Mouse (Mus musculus) lung, embryonic 14.5 days (tissue): ENCODE measurements around the gene Exoc6b. TPM values are rescaled to one million over a fixed set of nuclear protein-coding genes. Genes with fewer than 3 reads are reported as not detected.

ENCODE experiments used
- ATAC-seq: fragments of 200-750 bp; cut with Nextera tagmentation; 2 replicates; pipeline ENCODE4 v1.8.0; 2017; ENCODE audit warnings: mild to moderate bottlenecking, moderate TSS enrichment, moderate library complexity; ENCODE audit not compliant: insufficient read depth
- DNase-seq: peaks from one replicate; pipeline ENCODE4 v3.0.0-alpha.2; 2015
- H3K27ac ChIP-seq: fragments of 300-500 bp; sonication (generic); 2 replicates; pipeline ENCODE4 v1.5.1; 2014; ENCODE audit warnings: low read depth, mild to moderate bottlenecking, moderate library complexity
- H3K27me3 ChIP-seq: fragments of 300-500 bp; sonication (generic); 2 replicates; pipeline ENCODE4 v1.6.1; 2014; ENCODE audit warnings: low read length, control low read depth; ENCODE audit not compliant: insufficient read depth
- H3K36me3 ChIP-seq: fragments of 300-500 bp; sonication (generic); 2 replicates; pipeline ENCODE4 v1.6.1; 2014; ENCODE audit warnings: control low read depth; ENCODE audit not compliant: insufficient read depth
- H3K4me1 ChIP-seq: fragments of 300-500 bp; sonication (generic); 2 replicates; pipeline ENCODE4 v1.6.1; 2014; ENCODE audit warnings: antibody characterized with exemption, control low read depth; ENCODE audit not compliant: insufficient read depth
- H3K4me2 ChIP-seq: fragments of 300-500 bp; sonication (generic); 2 replicates; pipeline ENCODE4 v1.6.1; 2014; ENCODE audit warnings: mild to moderate bottlenecking
- H3K4me3 ChIP-seq: fragments of 300-500 bp; sonication (generic); 2 replicates; pipeline ENCODE4 v1.5.1; 2014; ENCODE audit warnings: low read depth, low read length
- H3K9ac ChIP-seq: fragments of 300-500 bp; sonication (generic); 2 replicates; pipeline ENCODE4 v1.6.1; 2014
- H3K9me3 ChIP-seq: fragments of 300-500 bp; sonication (generic); 2 replicates; pipeline ENCODE4 v1.6.1; 2016; ENCODE audit warnings: low read depth, low read length, control low read depth
- CTCF ChIP-seq: IDR thresholded peaks from 2 replicates; pipeline ENCODE4 v1.5.1; 2016; ENCODE audit warnings: antibody characterized with exemption, low read depth
- WGBS: fragments of 180-500 bp; shearing (Covaris S2); extraction: QIAGEN DNeasy Blood & Tissue Kit; methylation state at CpG from one replicate; pipeline ENCODE4 v1.1.7; 2014; 5-methylcytosine and 5-hydroxymethylcytosine counted together
- polyA plus RNA-seq: library from polyadenylated mRNA; unstranded; fragments of >200 nt; fragmentation: Nextera tagmentation; extraction: Ambion mirVana; gene quantifications from 2 replicates; pipeline ENCODE4 v1.2.1, GENCODE M21; 2014

Gene Exoc6b
- polyA plus RNA-seq, 1 experiment from 2014 or later: 40.4 TPM

GRCm38 (mm10) chr6:84912434-84912833 lies 156.9 kb downstream of the Exoc6b start:
- H3K27me3 ChIP-seq: no peaks in the 10 kb centered on the region
- 6% methylated on average over 2 of the region's 2 CpGs for WGBS
- H3K4me3 ChIP-seq: no peak overlapping the region
- H3K27ac ChIP-seq: no peak overlapping the region
- peak; percentile 61 for TF ChIP-seq CTCF
- H3K9ac ChIP-seq: no peak overlapping the region
- no peaks in the 10 kb centered on the region for H3K4me1 ChIP-seq
- H3K4me2 ChIP-seq: no peak overlapping the region
- DNase-seq: peak; percentile 84
- H3K36me3 ChIP-seq: no peaks in the 10 kb centered on the region
- H3K9me3 ChIP-seq: no peaks in the 10 kb centered on the region
- ATAC-seq: no peak

DNA sequence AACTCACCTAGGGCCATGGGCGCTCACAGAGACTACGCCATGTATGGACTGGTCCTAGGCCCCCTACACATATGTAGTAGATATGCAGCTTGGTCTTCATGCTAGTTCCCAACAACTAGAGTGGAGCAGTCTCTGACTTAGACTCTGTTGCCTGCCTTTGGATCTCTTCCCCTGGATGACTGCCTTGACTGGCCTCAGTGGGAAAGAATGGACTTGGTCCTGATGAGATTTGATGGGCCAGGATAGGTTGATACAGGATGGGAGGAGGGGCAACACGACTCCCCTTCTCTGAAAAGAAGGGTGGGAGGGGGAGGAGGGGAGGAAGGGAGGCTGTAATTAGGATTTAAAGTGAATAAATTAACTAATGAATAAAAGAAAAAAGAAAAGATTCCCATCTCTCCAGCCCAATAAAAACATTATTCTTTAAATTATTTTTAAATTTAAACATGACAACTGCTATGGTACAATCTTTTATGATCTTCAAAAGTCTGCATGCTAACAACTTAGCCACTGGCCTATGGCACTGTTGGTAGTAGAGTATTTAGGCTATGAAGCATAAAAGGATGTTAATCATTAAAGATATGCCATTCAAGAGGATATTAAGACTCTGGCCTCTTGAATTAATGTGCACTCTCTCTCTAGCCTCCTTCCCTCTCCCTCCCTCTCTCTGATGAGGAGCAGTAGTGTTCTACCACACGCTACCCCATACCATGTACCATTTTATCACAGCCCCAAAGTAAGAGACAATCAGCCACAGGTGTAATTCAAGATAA lies 170.1 kb downstream of the Exoc6b start:
- ATAC-seq: no peak
- 85% methylated on average over 4 of the region's 4 CpGs for WGBS

GRCm38 (mm10) chr6:84893773-84894095 lies 175.6 kb downstream of the Exoc6b start:
- H3K9me3 ChIP-seq: no peaks in the 10 kb centered on the region
- no peak overlapping the region for H3K27ac ChIP-seq
- ATAC-seq (no peak), DNase-seq (peak; percentile 56)
- H3K4me1 ChIP-seq: no peaks in the 10 kb centered on the region
- no peak for TF ChIP-seq CTCF
- no peak overlapping the region for H3K4me3 ChIP-seq
- H3K36me3 ChIP-seq: no peaks in the 10 kb centered on the region
- no peak overlapping the region for H3K4me2 ChIP-seq
- no peaks in the 10 kb centered on the region for H3K27me3 ChIP-seq
- H3K9ac ChIP-seq: no peak overlapping the region

More for the DNA sequence above, 170.1 kb downstream of the Exoc6b start:
- H3K27me3 ChIP-seq: no peaks in the 10 kb centered on the region
- no peak for TF ChIP-seq CTCF
- H3K9ac ChIP-seq: no peak overlapping the region
- H3K27ac ChIP-seq: no peak overlapping the region
- no peak overlapping the region for H3K4me2 ChIP-seq
- H3K9me3 ChIP-seq: no peaks in the 10 kb centered on the region
- no peaks in the 10 kb centered on the region for H3K4me1 ChIP-seq
- no peak for DNase-seq
- no peak overlapping the region for H3K4me3 ChIP-seq
- no peaks in the 10 kb centered on the region for H3K36me3 ChIP-seq

DNA sequence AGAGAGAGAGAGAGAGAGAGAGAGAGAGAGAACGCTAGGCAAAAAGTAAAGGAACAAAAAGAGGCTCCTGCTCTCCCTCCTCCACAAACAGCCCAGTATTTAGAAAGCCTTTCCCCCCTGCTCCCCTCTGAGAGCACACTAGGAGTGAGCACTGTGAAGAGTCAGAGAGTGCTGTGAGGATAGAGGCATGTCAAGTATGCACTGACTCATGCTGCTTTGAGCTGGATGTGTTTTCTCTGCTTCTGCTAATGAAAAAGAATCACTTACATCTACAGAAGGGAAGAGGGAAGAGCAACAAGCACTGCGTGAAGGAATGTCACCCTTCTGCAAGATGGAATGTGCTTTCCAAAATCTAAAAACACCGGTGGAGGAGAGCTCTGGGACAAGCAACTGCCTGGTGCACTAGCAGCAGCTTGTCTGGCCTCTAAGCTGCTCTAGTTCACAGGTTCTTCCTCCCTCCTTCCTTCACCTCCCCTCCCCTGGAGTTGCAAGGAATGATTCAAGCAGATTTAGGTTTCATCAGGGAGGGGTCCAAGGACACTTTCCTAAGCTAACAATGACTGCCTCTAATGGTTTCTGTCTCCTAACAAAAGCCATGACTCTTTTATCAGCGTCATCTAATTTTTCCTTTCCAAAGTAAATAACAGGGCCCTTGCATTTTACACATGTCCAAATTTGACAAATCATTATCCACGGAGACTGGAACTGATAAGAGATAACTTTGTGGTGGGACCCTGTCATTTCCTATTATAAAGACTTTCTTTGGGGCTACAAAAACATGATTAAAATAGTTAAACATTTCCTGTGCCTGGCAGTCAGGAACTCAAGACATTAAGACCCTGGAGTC lies 176.2 kb downstream of the Exoc6b start:
- no peak overlapping the region for H3K4me2 ChIP-seq
- no peaks in the 10 kb centered on the region for H3K4me1 ChIP-seq
- H3K27me3 ChIP-seq: no peaks in the 10 kb centered on the region
- no peaks in the 10 kb centered on the region for H3K9me3 ChIP-seq
- ATAC-seq (peak; percentile 35; the same call in 1 of the 2 replicates), DNase-seq (peak; percentile 27)
- H3K9ac ChIP-seq: no peak overlapping the region
- H3K4me3 ChIP-seq: no peak overlapping the region
- H3K27ac ChIP-seq: peak overlapping the region; percentile 7; the same call in 1 of the 2 replicates
- H3K36me3 ChIP-seq: no peaks in the 10 kb centered on the region
- TF ChIP-seq CTCF: no peak
- WGBS: 6% methylated on average over 5 of the region's 5 CpGs

DNA sequence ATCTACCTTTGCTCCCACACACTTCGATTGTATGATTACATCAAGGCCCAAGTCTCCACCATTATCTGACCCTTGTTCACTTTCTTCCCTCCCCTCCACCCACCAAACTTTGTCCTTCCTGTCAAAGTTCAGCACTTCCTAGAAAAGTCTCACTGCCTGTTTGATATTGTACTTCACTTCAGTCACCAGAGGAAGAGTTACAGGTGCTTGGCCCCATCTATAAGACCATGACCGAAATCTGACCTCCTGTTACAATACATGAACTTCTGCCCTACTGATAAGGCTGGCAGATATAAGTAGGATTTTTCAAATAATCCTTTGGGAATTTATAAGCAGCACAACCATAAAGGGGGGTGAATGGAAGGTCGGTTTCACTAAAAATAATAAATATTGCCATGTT lies 182.8 kb downstream of the Exoc6b start:
- peaks cover 9% of the 10 kb centered on the region; the same call in 1 of the 2 replicates for H3K4me1 ChIP-seq
- ATAC-seq (0 out of 2 replicates have a peak, but pooled peaks have one; percentile 31), DNase-seq (peak; percentile 46)
- H3K27me3 ChIP-seq: no peaks in the 10 kb centered on the region
- no peak overlapping the region for H3K9ac ChIP-seq
- no peak overlapping the region for H3K4me2 ChIP-seq
- no peak overlapping the region for H3K4me3 ChIP-seq
- no peak overlapping the region for H3K27ac ChIP-seq
- no peaks in the 10 kb centered on the region for H3K36me3 ChIP-seq
- 11% methylated on average over 3 of the region's 3 CpGs for WGBS
- no peaks in the 10 kb centered on the region for H3K9me3 ChIP-seq
- no peak for TF ChIP-seq CTCF

GRCm38 (mm10) chr6:84885080-84885479 lies 184.2 kb downstream of the Exoc6b start:
- WGBS: 55% methylated on average over 1 of the region's 1 CpGs

GRCm38 (mm10) chr6:84883720-84884119 lies 185.6 kb downstream of the Exoc6b start:
- DNase-seq (no peak), ATAC-seq (no peak)
- peaks cover 9% of the 10 kb centered on the region; the same call in 1 of the 2 replicates for H3K4me1 ChIP-seq
- no peak overlapping the region for H3K9ac ChIP-seq
- H3K9me3 ChIP-seq: no peaks in the 10 kb centered on the region
- H3K27me3 ChIP-seq: no peaks in the 10 kb centered on the region
- WGBS: 30% methylated on average over 4 of the region's 4 CpGs
- no peak overlapping the region for H3K4me2 ChIP-seq
- TF ChIP-seq CTCF: no peak
- no peaks in the 10 kb centered on the region for H3K36me3 ChIP-seq
- H3K4me3 ChIP-seq: no peak overlapping the region
- no peak overlapping the region for H3K27ac ChIP-seq

More at GRCm38 (mm10) chr6:84885080-84885479, 184.2 kb downstream of the Exoc6b start:
- DNase-seq (no peak), ATAC-seq (no peak)
- no peaks in the 10 kb centered on the region for H3K27me3 ChIP-seq
- no peak overlapping the region for H3K4me3 ChIP-seq
- no peak overlapping the region for H3K9ac ChIP-seq
- H3K27ac ChIP-seq: no peak overlapping the region
- no peak overlapping the region for H3K4me2 ChIP-seq
- H3K36me3 ChIP-seq: no peaks in the 10 kb centered on the region
- no peak for TF ChIP-seq CTCF
- peaks cover 9% of the 10 kb centered on the region; the same call in 1 of the 2 replicates for H3K4me1 ChIP-seq
- H3K9me3 ChIP-seq: no peaks in the 10 kb centered on the region
